Mouse (Mus musculus): ENCODE data around the gene Pam. TPM values are rescaled to one million over a fixed set of nuclear protein-coding genes. Genes with fewer than 3 reads are reported as not detected.
"Not testable (repeated sequence)": the region's sequence is repeated elsewhere in the genome, so short reads cannot be mapped to it uniquely, and the experiment has no call there.

Pam gene
- polyA plus RNA-seq, 1 experiment = 81.4 TPM

GRCm38 (mm10) chr1:97969765-97970164 lies 125.7 kb downstream of the Pam start:
- no peak for DNase-seq (ENCODE audit: low spot score)

- DNase-seq (ENCODE audit: low spot score) = no peak
Observed at GRCm38 (mm10) chr1:97963711-97964110, 131.7 kb downstream of the Pam start.

- no peak for DNase-seq (ENCODE audit: low spot score)
Observed at GRCm38 (mm10) chr1:97962134-97962533, 133.3 kb downstream of the Pam start.

GRCm38 (mm10) chr1:97960681-97961080 lies 134.8 kb downstream of the Pam start:
- DNase-seq (ENCODE audit: low spot score) = no peak

GRCm38 (mm10) chr1:97960124-97960523 lies 135.3 kb downstream of the Pam start:
- no peak for DNase-seq (ENCODE audit: low spot score)

GRCm38 (mm10) chr1:97958759-97959158 lies 136.7 kb downstream of the Pam start:
- DNase-seq (ENCODE audit: low spot score) = no peak

GRCm38 (mm10) chr1:97949258-97949657 lies 146.2 kb downstream of the Pam start:
- not testable (repeated sequence) for DNase-seq (ENCODE audit: low spot score)

- DNase-seq (ENCODE audit: low spot score) = no peak
Observed at GRCm38 (mm10) chr1:97947100-97947499, 148.3 kb downstream of the Pam start.

GRCm38 (mm10) chr1:97943908-97944608 lies 151.4 kb downstream of the Pam start:
- no peak for DNase-seq (ENCODE audit: low spot score)

GRCm38 (mm10) chr1:97943402-97943801 lies 152.0 kb downstream of the Pam start:
- DNase-seq (ENCODE audit: low spot score) = no peak

GRCm38 (mm10) chr1:97942966-97943365 lies 152.5 kb downstream of the Pam start:
- DNase-seq (ENCODE audit: low spot score) = no peak

GRCm38 (mm10) chr1:97938586-97938985 lies 156.9 kb downstream of the Pam start:
- DNase-seq (ENCODE audit: low spot score) = no peak

GRCm38 (mm10) chr1:97938053-97938452 lies 157.4 kb downstream of the Pam start:
- DNase-seq (ENCODE audit: low spot score) = no peak

GRCm38 (mm10) chr1:97934940-97935339 lies 160.5 kb downstream of the Pam start:
- DNase-seq (ENCODE audit: low spot score) = no peak

GRCm38 (mm10) chr1:97931220-97931619 lies 164.2 kb downstream of the Pam start:
- DNase-seq (ENCODE audit: low spot score) = no peak

GRCm38 (mm10) chr1:97929415-97930028 lies 165.9 kb downstream of the Pam start:
- DNase-seq (ENCODE audit: low spot score) = no peak

- DNase-seq (ENCODE audit: low spot score) = no peak
Observed at GRCm38 (mm10) chr1:97926789-97927188, 168.7 kb downstream of the Pam start.

GRCm38 (mm10) chr1:97926017-97926540 lies 169.4 kb downstream of the Pam start:
- DNase-seq (ENCODE audit: low spot score) = no peak

GRCm38 (mm10) chr1:97922395-97922794 lies 173.1 kb downstream of the Pam start:
- DNase-seq (ENCODE audit: low spot score) = no peak

GRCm38 (mm10) chr1:97921886-97922285 lies 173.6 kb downstream of the Pam start:
- DNase-seq (ENCODE audit: low spot score) = no peak

- no peak for DNase-seq (ENCODE audit: low spot score)
Observed at GRCm38 (mm10) chr1:97918495-97918894, 177.0 kb downstream of the Pam start.

- DNase-seq (ENCODE audit: low spot score) = no peak
Observed at GRCm38 (mm10) chr1:97916971-97917234, 178.5 kb downstream of the Pam start.

GRCm38 (mm10) chr1:97916218-97916970 lies 179.1 kb downstream of the Pam start:
- DNase-seq (ENCODE audit: low spot score) = no peak
